Mouse (Mus musculus): ENCODE data around the gene Camk1d. TPM values are rescaled to one million over a fixed set of nuclear protein-coding genes. Genes with fewer than 3 reads are reported as not detected.
"Not testable (repeated sequence)": the region's sequence is repeated elsewhere in the genome, so short reads cannot be mapped to it uniquely, and the experiment has no call there.

Gene Camk1d
- total RNA-seq, 1 experiment from 2014 or later: 7.4 TPM

DNA sequence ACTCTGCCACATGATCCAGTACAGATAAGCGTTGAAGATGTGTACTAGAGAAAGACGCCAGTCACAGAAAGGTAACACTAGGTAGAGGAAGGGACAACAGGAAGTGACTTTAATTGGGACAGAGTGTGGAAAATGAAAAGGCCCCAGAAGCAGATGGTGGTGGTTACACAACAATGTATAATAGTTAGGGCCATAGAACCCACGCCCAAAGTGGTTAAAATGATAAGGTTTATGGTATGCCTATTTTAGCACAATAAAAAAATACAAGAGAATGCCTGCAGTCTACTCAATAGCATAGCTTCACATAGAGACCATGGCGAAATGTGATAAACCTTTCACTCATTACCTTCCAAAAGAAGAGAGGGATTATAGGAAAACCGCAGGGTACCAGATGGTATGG is 147.7 kb downstream of the Camk1d start:
- no peak for DNase-seq

- no peak for DNase-seq
Measured at GRCm38 (mm10) chr2:5563685-5564084, 150.6 kb downstream of the Camk1d start.

GRCm38 (mm10) chr2:5561446-5561845 is 152.9 kb downstream of the Camk1d start:
- DNase-seq: no peak

- no peak for DNase-seq
Measured at GRCm38 (mm10) chr2:5553264-5553663, 161.1 kb downstream of the Camk1d start.

- DNase-seq: no peak
Measured at GRCm38 (mm10) chr2:5551758-5552255, 162.5 kb downstream of the Camk1d start.

- no peak for DNase-seq
Measured at GRCm38 (mm10) chr2:5549334-5549733, 165.0 kb downstream of the Camk1d start.

DNA sequence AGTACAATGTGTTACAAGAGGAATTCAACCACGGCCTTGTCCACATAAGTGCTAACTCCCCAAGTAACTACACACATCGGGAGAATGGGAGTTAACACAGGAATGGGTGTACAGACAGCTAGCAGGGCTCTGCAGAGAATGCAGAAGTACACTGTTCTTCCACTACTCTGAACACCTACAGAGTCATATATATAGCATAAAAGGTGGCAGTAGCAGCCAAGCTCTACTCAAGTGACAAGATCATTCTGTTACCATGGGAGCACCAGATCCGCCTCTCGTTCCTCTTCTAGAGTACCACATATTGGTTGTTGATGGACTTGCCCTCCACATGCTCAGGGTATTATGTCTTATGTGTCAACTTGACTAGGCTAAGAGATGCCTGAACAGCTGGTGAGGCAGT is 165.4 kb downstream of the Camk1d start:
- DNase-seq: no peak

DNA sequence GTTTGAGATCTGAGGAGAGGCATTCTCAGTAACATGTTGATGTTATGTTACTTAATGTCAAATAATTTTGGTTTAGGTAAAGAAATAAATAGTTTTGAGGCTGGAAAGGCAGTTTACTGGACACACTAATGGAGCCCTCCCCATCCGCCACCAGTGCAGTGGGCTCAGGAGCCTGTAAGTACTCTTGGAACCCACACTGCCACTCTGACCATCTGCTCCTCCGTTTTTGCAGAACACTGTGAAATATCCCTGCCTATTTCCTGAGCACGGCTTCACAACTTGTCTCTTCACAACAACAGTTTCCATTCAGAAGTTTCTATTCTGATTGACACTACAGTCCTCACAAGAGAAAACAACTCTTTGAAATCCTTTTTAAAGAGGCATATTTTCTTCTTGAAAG is 173.4 kb downstream of the Camk1d start:
- DNase-seq: no peak

DNA sequence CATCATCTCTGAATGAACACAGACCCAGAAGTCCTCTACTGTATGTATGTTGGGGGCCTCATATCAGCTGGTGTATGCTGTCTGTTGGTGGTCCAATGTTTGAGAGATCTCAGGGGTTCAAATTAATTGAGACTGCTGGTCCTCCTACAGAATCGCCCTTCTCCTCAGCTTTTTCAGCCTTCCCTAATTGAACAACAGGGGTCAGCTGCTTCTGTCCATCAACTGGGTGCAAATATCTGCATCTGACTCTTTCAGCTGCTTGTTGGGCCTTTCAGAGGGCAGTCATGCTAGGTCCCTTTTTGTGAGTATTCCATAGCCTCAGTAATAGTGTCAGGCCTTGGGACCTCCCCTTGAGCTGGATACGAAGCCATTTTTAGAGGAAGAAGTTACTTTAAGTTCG is 174.4 kb downstream of the Camk1d start:
- not testable (repeated sequence) for DNase-seq

GRCm38 (mm10) chr2:5533868-5534267 is 180.4 kb downstream of the Camk1d start:
- no peak for DNase-seq

GRCm38 (mm10) chr2:5529992-5530391 is 184.3 kb downstream of the Camk1d start:
- no peak for DNase-seq

GRCm38 (mm10) chr2:5519221-5519669 is 195.1 kb downstream of the Camk1d start:
- peak; percentile 4 for DNase-seq

DNA sequence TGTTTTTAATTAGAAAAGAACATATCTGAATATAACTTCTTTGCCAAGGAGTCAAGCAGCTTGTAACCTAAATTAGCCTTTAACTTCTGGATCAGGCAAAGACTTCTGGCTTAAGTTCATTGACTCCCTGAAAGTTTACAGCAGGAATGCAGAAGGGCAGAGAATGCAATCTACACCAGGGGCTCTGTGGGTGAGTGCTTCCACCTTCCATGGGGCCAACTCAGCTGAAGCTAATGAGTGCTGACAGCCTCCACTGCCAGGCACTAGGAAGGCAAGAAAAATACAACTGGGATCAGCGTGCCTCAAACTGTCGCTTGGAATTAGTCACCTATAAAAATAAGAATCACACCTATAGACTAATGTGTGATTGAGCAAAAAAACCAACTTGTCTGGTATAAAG is 199.2 kb downstream of the Camk1d start:
- no peak for DNase-seq

DNA sequence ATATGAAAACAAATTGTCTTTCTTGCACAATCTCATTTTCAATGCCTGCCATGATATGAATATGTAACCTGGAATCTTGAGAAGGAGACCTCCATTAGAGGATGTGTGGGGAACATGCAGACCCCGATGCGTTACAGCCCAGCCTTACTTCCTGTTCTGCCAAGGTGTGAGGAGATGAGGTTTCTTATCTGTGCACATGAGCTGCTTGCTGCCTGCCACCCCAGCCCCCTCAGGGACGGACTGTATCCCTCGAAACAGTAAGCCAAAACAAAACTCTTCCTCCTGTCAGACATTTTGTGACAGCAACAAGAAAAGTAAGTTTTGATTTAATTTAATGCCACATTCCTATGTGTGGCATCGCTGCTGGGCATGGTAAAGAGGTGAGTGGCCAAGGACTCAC is 200.2 kb downstream of the Camk1d start:
- DNase-seq: no peak

- DNase-seq: no peak
Measured at GRCm38 (mm10) chr2:5513621-5514020, 200.7 kb downstream of the Camk1d start.

GRCm38 (mm10) chr2:5510042-5510441 is 204.3 kb downstream of the Camk1d start:
- no peak for DNase-seq

GRCm38 (mm10) chr2:5499620-5500019 is 214.7 kb downstream of the Camk1d start:
- DNase-seq: peak; percentile 6

- no peak for DNase-seq
Measured at GRCm38 (mm10) chr2:5489916-5490315, 224.4 kb downstream of the Camk1d start.

- DNase-seq: no peak
Measured at GRCm38 (mm10) chr2:5487344-5487743, 227.0 kb downstream of the Camk1d start.

- no peak for DNase-seq
Measured at GRCm38 (mm10) chr2:5486663-5487062, 227.7 kb downstream of the Camk1d start.

DNA sequence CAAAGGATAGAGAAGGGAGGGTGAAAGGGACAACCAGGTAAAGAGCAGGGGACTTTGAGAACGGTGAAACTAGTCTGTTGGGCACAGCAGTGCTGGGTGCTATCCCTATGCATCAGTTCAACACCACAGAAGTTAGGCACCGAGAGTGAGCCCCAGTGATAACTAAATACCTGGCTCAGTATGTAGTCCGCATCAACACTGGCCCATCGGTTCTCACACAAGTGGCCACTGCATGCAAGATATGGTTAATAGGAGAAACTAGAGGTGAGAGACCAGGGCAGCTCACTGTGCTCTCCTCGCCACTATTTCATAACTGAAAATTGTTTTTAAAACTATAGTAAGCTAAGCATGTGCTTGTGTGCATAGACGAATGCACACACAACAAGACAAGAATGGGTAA is 228.5 kb downstream of the Camk1d start:
- DNase-seq: no peak

DNA sequence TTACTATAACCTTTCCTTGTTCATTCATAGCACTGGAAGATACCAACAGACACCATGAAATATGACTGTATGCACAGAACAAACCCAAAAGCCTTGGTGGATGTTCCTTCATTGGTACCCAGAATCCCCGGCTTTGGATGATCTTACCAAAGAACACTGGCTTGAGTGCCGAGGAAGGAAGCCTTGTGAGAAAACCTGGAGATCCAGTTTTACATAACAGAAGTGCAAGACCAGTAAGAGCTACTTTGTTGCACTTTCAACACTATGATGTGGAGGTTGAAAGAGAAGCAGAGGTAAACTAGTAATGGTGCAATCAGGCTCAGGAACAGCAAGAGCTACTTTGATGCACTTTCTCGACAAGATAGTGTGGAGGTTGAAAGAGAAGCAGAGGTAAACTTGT is 234.4 kb downstream of the Camk1d start:
- no peak for DNase-seq

DNA sequence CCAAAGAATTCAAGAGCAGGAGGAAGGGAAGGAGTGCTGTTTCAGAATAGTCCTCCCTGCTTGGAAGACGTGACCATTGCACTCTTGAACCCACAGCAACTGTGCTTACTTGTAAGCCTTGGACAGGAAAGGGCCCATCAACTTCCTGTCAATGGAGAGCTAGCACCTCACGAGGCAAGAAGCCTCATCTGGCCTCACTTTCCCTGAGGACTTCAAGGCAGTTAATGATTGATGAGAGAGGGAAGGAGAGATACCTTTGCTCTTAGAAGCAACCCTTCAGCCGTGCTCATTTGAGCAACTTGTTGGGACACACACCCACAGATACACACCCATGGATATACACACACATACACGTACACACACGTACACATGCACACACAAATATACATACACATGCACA is 235.6 kb downstream of the Camk1d start:
- DNase-seq: no peak

- no peak for DNase-seq
Measured at GRCm38 (mm10) chr2:5478256-5478655, 236.1 kb downstream of the Camk1d start.

GRCm38 (mm10) chr2:5477525-5477924 is 236.8 kb downstream of the Camk1d start:
- DNase-seq: no peak

Data from adrenal gland, postnatal 14 days (tissue).